Mouse (Mus musculus) heart, adult 8-10 months (tissue): ENCODE results near the gene Mansc4. TPM values are rescaled to one million over a fixed set of nuclear protein-coding genes. Genes with fewer than 3 reads are reported as not detected.

ENCODE experiments used
- DNase-seq: peaks from one replicate; pipeline ENCODE4 v3.0.0; 2022; ENCODE audit warnings: low spot score
- total RNA-seq, 4 experiments: library from RNA; stranded (reverse); gene quantifications; 2 replicates each; pipeline ENCODE4 v1.2.4; 2022

Mansc4 gene
- total RNA-seq, 4 experiments from 2014 or later: not detected

- DNase-seq: no peak
Observed at GRCm38 (mm10) chr6:147079919-147080318, 6.9 kb downstream of the Mansc4 start.

GRCm38 (mm10) chr6:147076878-147077277 is 10.0 kb downstream of the Mansc4 start:
- DNase-seq: no peak

- DNase-seq: no peak
Observed at GRCm38 (mm10) chr6:147075808-147076387, 10.9 kb downstream of the Mansc4 start.

GRCm38 (mm10) chr6:147064944-147065261 is 21.9 kb downstream of the Mansc4 start:
- peak; percentile 44 for DNase-seq

GRCm38 (mm10) chr6:147064226-147064943 is 22.4 kb downstream of the Mansc4 start:
- DNase-seq: no peak

- DNase-seq: no peak
Observed at GRCm38 (mm10) chr6:147062694-147063093, 24.1 kb downstream of the Mansc4 start.

- no peak for DNase-seq
Observed at GRCm38 (mm10) chr6:147062034-147062433, 24.8 kb downstream of the Mansc4 start.

GRCm38 (mm10) chr6:147061630-147062029 is 25.2 kb downstream of the Mansc4 start:
- no peak for DNase-seq

GRCm38 (mm10) chr6:147059326-147059725 is 27.5 kb downstream of the Mansc4 start:
- no peak for DNase-seq

GRCm38 (mm10) chr6:147055374-147055977 is 31.4 kb downstream of the Mansc4 start:
- no peak for DNase-seq

- no peak for DNase-seq
Observed at GRCm38 (mm10) chr6:147053785-147054646, 32.8 kb downstream of the Mansc4 start.

GRCm38 (mm10) chr6:147052440-147052839 is 34.4 kb downstream of the Mansc4 start:
- no peak for DNase-seq

- DNase-seq: no peak
Observed at GRCm38 (mm10) chr6:147051666-147052065, 35.2 kb downstream of the Mansc4 start.

GRCm38 (mm10) chr6:147049239-147049805 is 37.5 kb downstream of the Mansc4 start:
- no peak for DNase-seq

- no peak for DNase-seq
Observed at GRCm38 (mm10) chr6:147043633-147044032, 43.2 kb downstream of the Mansc4 start.

GRCm38 (mm10) chr6:147042291-147043290 is 44.2 kb downstream of the Mansc4 start, which contains the start of gene Mrps35:
Mrps35 (plus strand) TSS chr6:147042764.
- peak; percentile 87 for DNase-seq

- DNase-seq: no peak
Observed at GRCm38 (mm10) chr6:147032303-147032925, 54.4 kb downstream of the Mansc4 start, which contains the start of gene Rep15. Rep15 (plus strand) TSS chr6:147032584.

GRCm38 (mm10) chr6:147030096-147030885 is 56.5 kb downstream of the Mansc4 start:
- DNase-seq: no peak

- DNase-seq: peak; percentile 45
Observed at GRCm38 (mm10) chr6:147029591-147029990, 57.2 kb downstream of the Mansc4 start.
